Mouse (Mus musculus) bone marrow macrophage, adult 2 months (primary cell): ENCODE results near the gene Lmo7.

Experiments used
- CTCF ChIP-seq: IDR thresholded peaks from 2 replicates; pipeline ENCODE4 v1.5.1; 2012; ENCODE audit warnings: low read depth, mild to moderate bottlenecking, low read length, moderate library complexity
- POLR2A ChIP-seq: IDR thresholded peaks from 2 replicates; pipeline ENCODE4 v1.6.1; 2012; ENCODE audit warnings: mild to moderate bottlenecking, low read depth, low read length, borderline replicate concordance

DNA sequence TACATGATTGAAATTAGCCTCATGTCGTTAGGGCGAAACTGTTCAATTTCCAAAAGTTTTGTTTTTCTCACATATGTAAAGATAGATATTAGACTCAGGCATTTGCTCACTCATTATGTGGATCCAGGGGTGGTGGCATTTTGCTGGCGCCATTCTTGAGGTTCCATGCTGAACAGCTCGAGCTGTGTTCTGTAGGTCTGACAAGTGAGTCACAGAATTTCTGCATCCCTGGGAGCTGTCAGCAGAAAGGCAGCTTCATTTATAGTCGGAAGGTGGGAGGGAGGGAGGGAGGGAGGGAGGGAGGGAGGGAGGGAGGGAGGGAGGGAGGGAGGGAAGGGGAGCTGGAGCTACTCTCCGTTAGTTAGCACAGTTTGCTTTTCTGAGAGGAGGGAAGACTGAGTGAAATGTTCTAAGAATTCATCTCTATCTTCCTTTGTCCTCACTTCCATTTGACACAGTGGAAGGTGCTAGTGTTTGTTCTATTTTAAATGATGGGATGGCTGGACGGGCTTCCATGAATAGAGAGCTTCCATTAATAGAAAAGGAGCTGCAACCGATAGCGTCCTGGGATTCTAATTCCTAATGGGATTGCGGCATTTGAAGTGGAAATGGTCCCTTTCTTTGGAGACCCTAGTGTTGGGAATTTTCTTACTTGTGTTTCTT, 137.4 kb downstream of the Lmo7 start:
- TF ChIP-seq CTCF (no peak), POLR2A (no peak)
